Mouse (Mus musculus) liver, embryonic 14.5 days (tissue): ENCODE measurements around the gene Pepd. TPM values are rescaled to one million over a fixed set of nuclear protein-coding genes. Genes with fewer than 3 reads are reported as not detected.

Experiments
- ATAC-seq: fragments of 200-750 bp; cut with Nextera tagmentation; 2 replicates; pipeline ENCODE4 v1.8.0; 2017; ENCODE audit warnings: moderate number of reproducible peaks, mild to moderate bottlenecking, moderate library complexity; ENCODE audit not compliant: insufficient read depth
- DNase-seq, 3 experiments: peaks; one replicate each; pipeline ENCODE4 v3.0.0-alpha.2; 2012 to 2013; ENCODE audit warnings: low read depth in 3 of 3, low spot score in 3 of 3
- H3K27ac ChIP-seq: fragments of 300-500 bp; sonication (generic); 2 replicates; pipeline ENCODE4 v1.5.1; 2014; ENCODE audit warnings: moderate library complexity, mild to moderate bottlenecking, control low read depth, inconsistent platforms
- H3K27me3 ChIP-seq: fragments of 300-500 bp; sonication (generic); 2 replicates; pipeline ENCODE4 v1.6.1; 2014; ENCODE audit warnings: mild to moderate bottlenecking, low read length, moderate library complexity; ENCODE audit not compliant: control insufficient read depth, insufficient read depth
- H3K36me3 ChIP-seq: fragments of 300-500 bp; sonication (generic); replicated peaks from 2 replicates; pipeline ENCODE4 v1.6.1; 2014; ENCODE audit warnings: low read depth; ENCODE audit not compliant: control insufficient read depth, insufficient read depth
- H3K4me1 ChIP-seq, 2 experiments: fragments of 200-500 bp in 1 of 2; fragments of 300-500 bp in 1 of 2; sonication (generic) in 1 of 2; replicated peaks; 2 replicates each; pipeline ENCODE4 v1.6.1; 2012 to 2014; ENCODE audit warnings: antibody characterized with exemption in 1 of 2, inconsistent platforms in 1 of 2, low read length in 1 of 2; ENCODE audit not compliant: control insufficient read depth in 2 of 2, insufficient read depth in 2 of 2
- H3K4me2 ChIP-seq: fragments of 300-500 bp; sonication (generic); 2 replicates; pipeline ENCODE4 v1.6.1; 2014; ENCODE audit warnings: low read depth, mild to moderate bottlenecking, control low read depth, moderate library complexity
- H3K4me3 ChIP-seq, 2 experiments: fragments of 200-500 bp in 1 of 2; fragments of 300-500 bp in 1 of 2; sonication (generic) in 1 of 2; 2 replicates each; pipeline ENCODE4 v1.5.1; 2012 to 2014; ENCODE audit warnings: low read depth in 2 of 2, low read length in 2 of 2, mild to moderate bottlenecking in 2 of 2, control low read depth in 1 of 2, inconsistent platforms in 1 of 2, moderate library complexity in 1 of 2; ENCODE audit not compliant: insufficient read depth in 1 of 2
- H3K9ac ChIP-seq: fragments of 300-500 bp; sonication (generic); replicated peaks from 2 replicates; pipeline ENCODE4 v1.6.1; 2014; ENCODE audit warnings: mild to moderate bottlenecking, control low read depth, moderate library complexity
- H3K9me3 ChIP-seq: fragments of 300-500 bp; sonication (generic); 2 replicates; pipeline ENCODE4 v1.6.1; 2016; ENCODE audit warnings: low read length, mixed read lengths; ENCODE audit not compliant: control insufficient read depth
- CTCF ChIP-seq: IDR thresholded peaks from 2 replicates; pipeline ENCODE4 v1.5.1; 2016; ENCODE audit warnings: antibody characterized with exemption, low read depth, control low read depth
- EP300 ChIP-seq: IDR thresholded peaks from 2 replicates; pipeline ENCODE4 v1.6.1; 2016; ENCODE audit warnings: antibody characterized with exemption, low read depth
- WGBS: fragments of 180-500 bp; shearing (Covaris S2); extraction: QIAGEN DNeasy Blood & Tissue Kit; methylation state at CpG from one replicate; pipeline ENCODE4 v1.1.7; 2014; ENCODE audit not compliant: insufficient replicate concordance; 5-methylcytosine and 5-hydroxymethylcytosine counted together
- polyA plus RNA-seq, 2 experiments: library from polyadenylated mRNA; depleted of rRNA in 1 of 2; stranded (reverse) in 1 of 2; unstranded in 1 of 2; fragments of >200 nt; fragmentation: Nextera tagmentation in 1 of 2; extraction: Ambion mirVana in 1 of 2; gene quantifications; 2 replicates each; pipeline versions ENCODE4 v1.2.1 to v1.2.3; 2012 to 2014

The Pepd gene
- polyA plus RNA-seq, 2 experiments: 43.0 to 50.3 TPM

DNA sequence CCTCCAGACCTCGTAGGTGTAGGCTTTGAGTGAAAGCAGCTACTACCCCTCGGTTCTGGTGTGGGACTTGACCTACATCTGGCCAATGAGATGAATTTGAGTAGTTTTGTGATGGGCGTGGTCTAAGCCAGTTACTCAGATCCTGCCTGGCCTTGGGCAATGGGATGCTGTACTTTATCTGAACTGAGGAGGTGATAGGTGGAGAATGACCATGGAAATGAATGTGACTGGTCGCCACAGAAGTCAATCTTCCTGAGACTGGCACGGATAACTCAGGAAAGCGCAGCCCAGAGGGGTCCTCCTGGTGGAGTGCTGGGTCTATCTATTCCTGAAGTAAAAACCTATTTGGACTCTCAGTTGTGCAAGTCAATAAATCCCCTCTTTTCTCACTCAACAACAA lies 23.7 kb upstream of the Pepd start:
- Histone ChIP-seq H3K27ac (no peak overlapping the region), H3K27me3 (no peaks in the 10 kb centered on the region), H3K9me3 (no peaks in the 10 kb centered on the region), H3K36me3 (no peaks in the 10 kb centered on the region), H3K9ac (no peak overlapping the region), H3K4me1 (no peaks in the 10 kb centered on the region), H3K4me3 (no peak overlapping the region), H3K4me2 (no peak overlapping the region)
- ATAC-seq: no peak
- TF ChIP-seq EP300 (no peak), CTCF (no peak)
- 52% methylated on average over 6 of the region's 6 CpGs for WGBS
- DNase-seq: no peak

GRCm38 (mm10) chr7:34888891-34889290 lies 23.3 kb upstream of the Pepd start:
- Histone ChIP-seq H3K27me3 (no peaks in the 10 kb centered on the region), H3K27ac (no peak overlapping the region), H3K4me2 (no peak overlapping the region), H3K36me3 (no peaks in the 10 kb centered on the region), H3K4me1 (no peaks in the 10 kb centered on the region), H3K4me3 (no peak overlapping the region), H3K9ac (no peak overlapping the region), H3K9me3 (no peaks in the 10 kb centered on the region)
- no peak for TF ChIP-seq CTCF
- TF ChIP-seq EP300: no peak
- no peak for ATAC-seq
- DNase-seq: no peak
- WGBS: 70% methylated on average over 12 of the region's 12 CpGs

DNA sequence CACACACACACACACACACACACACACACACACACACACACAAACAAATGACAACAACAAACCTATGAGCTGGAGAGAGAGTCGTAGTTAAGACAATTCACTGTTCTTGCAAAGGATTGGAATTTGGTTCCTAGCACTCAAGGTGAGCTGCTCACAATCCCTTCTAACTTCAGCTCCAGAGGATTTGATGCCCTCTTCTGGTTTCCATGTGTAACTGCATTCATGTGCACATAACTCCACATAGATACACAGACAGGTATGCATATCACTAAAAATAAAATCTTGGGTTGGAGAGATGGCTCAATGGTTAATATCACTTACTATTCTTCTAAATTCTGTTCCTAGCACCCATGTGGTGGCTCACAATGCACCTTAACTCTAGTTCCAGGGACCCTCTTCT lies 19.3 kb upstream of the Pepd start:
- no peaks in the 10 kb centered on the region for H3K36me3 ChIP-seq
- no peak for ATAC-seq

GRCm38 (mm10) chr7:34896461-34896860 lies 15.7 kb upstream of the Pepd start:
- Histone ChIP-seq H3K36me3 (no peaks in the 10 kb centered on the region), H3K4me1 (no peaks in the 10 kb centered on the region), H3K27ac (no peak overlapping the region), H3K4me2 (no peak overlapping the region), H3K9me3 (no peaks in the 10 kb centered on the region), H3K9ac (no peak overlapping the region), H3K27me3 (no peaks in the 10 kb centered on the region), H3K4me3 (no peak overlapping the region)
- DNase-seq: no peak
- TF ChIP-seq CTCF: no peak
- no peak for TF ChIP-seq EP300
- 53% methylated on average over 4 of the region's 4 CpGs for WGBS
- ATAC-seq: no peak

More for the DNA sequence above, 19.3 kb upstream of the Pepd start:
- Histone ChIP-seq H3K4me3 (no peak overlapping the region), H3K9ac (no peak overlapping the region), H3K27me3 (no peaks in the 10 kb centered on the region), H3K4me1 (no peaks in the 10 kb centered on the region), H3K9me3 (no peaks in the 10 kb centered on the region), H3K27ac (no peak overlapping the region), H3K4me2 (no peak overlapping the region)
- TF ChIP-seq CTCF (no peak), EP300 (no peak)
- no peak for DNase-seq
- 77% methylated on average over 1 of the region's 1 CpGs for WGBS

DNA sequence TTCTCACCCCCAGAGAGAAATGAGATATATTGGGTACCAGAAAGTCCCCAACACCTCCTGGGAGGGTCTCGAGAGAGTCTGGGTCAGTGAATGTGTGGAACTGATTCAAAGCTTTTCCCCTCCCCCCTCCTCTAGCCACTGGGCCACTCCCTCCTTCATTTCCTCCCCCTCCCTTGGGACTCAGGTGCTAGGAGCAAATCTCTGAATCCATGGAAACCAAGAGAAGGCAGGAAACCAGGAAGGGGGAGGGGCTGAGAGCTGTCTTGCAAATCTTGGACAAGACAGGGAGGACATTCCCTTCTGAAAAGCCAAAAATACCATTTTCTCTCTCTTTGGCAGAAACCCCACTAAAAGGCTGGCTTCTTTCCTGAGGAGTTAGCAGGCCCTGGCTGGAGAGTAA lies 15.1 kb upstream of the Pepd start:
- no peak overlapping the region for H3K27ac ChIP-seq
- 10% methylated on average over 1 of the region's 1 CpGs for WGBS
- no peak overlapping the region for H3K9ac ChIP-seq
- H3K36me3 ChIP-seq: no peaks in the 10 kb centered on the region
- no peaks in the 10 kb centered on the region for H3K4me1 ChIP-seq
- no peak for ATAC-seq
- H3K4me2 ChIP-seq: no peak overlapping the region
- H3K9me3 ChIP-seq: no peaks in the 10 kb centered on the region
- DNase-seq: no peak
- TF ChIP-seq EP300: no peak
- no peaks in the 10 kb centered on the region for H3K27me3 ChIP-seq
- H3K4me3 ChIP-seq: no peak overlapping the region
